Mouse (Mus musculus) kidney, postnatal 36 days (tissue): Measurements from ENCODE around the gene 1700003E16Rik.

Experiments used
- DNase-seq, 2 experiments: peaks; one replicate each; pipeline ENCODE4 v3.0.0; 2021 to 2022; ENCODE audit warnings: mixed read lengths in 2 of 2

The 1700003E16Rik gene

DNA sequence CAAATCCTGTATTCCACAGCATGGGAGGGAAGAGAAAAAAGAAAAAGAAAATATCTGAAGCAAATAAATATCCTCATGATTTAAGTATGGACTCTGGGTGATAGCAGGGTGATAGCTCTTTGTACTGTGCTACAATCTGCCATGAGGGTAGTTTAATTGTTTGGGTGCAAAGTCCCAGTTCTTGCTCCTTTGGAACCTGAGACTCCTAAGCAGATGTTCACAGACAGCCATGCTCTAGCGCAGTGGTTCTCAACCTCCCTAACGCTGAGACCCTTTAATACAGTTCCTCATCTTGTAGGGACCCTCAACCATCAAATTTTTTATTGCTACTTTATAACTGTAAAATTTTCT, 51.8 kb downstream of the 1700003E16Rik start:
- DNase-seq: no peak

DNA sequence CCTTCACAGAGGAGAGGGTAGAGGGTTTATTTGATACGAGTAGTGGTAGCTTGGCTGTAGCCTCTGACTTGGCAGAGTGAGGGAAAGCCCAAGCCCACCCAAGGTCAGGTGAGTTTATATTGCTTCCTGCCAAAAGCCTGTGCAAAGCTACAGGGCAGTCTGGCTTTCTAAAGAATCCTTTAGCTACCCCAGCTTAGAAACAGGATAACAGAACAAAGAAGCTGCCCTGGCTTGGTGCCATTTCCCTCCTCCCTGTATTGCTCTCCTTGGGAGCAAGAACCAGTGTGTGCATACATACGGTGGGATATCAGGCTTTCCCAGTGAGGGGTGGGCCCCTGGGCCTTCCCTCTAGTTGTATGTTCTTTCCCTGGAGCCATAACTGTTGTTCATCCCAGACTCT, 54.3 kb downstream of the 1700003E16Rik start:
- DNase-seq: no peak

DNA sequence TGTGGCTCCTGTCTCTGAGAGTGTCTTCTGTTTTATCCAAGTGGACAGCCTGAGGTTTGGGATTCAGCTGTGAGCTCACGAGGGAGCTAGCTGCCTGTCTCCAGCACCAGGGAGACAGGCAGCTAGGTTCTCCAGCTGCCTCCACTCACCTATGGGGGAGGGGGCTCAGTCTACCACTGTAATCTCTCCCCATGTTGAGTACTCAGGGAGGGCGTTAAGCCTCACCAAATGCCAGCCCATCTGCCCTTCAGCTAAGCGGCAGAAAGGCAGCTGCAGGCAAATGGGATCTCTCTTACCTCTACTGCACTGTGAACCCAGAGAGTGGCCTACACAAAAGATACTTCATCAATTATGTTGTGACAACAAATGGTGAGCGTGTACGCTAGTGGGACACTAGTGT, 55.3 kb downstream of the 1700003E16Rik start:
- DNase-seq: no peak
